Mouse (Mus musculus): ENCODE results near the gene Wif1.

The Wif1 gene

DNA sequence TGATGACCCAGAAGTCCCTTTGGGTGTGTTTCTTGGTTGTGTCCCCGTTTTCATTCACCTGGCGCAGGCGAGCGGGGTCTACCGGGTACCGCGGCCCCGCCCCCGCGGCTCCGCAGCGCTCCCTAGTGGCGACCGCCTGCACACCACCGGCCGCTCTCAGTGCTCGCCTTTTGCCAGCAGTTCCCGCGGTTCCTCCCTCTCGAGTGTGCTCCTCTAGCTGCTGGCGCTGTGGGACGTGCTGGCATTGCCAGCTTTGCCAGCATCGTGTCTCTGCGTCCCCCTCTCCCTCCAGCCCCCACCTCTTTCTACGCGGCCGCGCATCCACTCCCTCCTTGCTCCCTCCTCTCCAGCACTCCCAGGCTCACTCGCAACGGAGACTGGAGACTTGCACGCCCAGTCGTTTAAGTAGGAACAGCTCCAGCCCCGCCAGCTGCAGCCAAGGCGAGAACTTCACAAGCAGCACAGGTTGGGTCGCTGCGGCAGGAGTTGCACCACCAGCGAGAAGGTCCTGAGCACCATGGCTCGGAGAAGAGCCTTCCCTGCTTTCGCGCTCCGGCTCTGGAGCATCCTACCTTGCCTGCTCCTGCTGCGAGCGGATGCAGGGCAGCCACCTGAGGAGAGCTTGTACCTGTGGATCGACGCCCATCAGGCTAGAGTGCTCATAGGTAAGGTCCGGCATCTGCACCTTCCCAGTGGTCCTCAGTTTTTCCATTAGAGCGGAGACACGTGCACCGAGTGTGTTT, at the start of gene Wif1:
Wif1 (plus strand) TSS at position 135 of the 743 bp plus-strand sequence.
- ATAC-seq (ENCODE audit: low TSS enrichment): peak; percentile 95

DNA sequence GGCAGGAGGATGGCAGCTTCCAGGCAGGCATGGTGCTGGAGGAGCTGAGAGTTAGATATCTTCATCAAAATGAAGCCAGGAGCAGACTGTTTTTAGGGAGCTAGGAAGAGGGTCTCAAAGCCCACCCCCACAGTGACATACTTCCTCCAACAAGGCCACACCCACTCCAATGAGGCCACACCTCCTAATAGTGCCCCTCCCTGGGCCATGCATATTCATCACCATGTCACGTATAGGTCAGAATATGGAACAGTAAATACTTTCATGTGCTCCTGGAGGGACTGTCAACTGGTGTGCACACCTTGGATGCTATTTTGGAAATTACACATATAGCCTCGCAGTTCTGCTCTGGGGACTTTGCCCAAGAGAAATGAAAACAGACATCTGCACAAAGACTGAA, 31.6 kb upstream of the Wif1 start:
- ATAC-seq (ENCODE audit: low TSS enrichment): no peak

GRCm38 (mm10) chr10:121011496-121011895, 22.3 kb upstream of the Wif1 start:
- ATAC-seq (ENCODE audit: low TSS enrichment): no peak

GRCm38 (mm10) chr10:121016291-121016690, 17.5 kb upstream of the Wif1 start:
- no peak for ATAC-seq (ENCODE audit: low TSS enrichment)

DNA sequence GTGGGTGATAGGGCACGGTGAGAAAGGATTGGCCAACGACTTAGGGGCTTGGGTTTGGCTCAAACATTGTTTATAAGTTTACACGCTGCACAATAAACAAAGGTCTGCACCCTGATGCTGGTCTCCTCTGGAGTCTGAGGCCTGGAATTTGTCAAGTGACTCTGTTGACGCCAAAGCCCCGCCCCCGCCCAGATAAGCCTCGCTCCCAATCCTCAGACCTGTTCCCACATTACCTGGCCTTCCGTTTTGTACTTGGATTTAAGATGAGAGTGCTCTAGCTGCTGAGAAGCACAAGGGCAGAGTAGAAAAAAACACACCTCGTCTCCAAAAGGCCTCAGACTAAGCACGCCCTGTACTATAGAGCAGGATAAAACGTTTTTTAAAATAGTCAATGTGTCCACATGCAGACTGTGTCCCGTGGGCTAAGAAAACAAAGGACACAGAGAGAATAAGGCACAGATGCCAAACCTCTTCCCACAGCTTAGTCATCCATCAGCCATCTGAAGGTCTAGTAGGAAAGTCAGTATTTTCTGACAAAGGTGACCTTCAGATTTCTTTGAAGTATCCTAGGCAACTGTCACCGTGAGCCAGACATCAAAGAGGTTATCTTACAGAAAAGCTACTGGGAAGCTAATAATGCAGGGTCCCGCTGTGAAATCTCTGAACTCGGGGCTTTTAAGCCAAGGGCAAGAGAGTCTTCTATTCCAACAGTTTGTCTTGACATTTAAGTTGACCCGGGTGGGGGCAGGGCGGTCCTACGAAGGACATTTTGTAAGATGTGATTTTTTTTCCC, 16.9 kb upstream of the Wif1 start:
- no peak for ATAC-seq (ENCODE audit: low TSS enrichment)

GRCm38 (mm10) chr10:121022951-121023350, 10.8 kb upstream of the Wif1 start:
- no peak for ATAC-seq (ENCODE audit: low TSS enrichment)

DNA sequence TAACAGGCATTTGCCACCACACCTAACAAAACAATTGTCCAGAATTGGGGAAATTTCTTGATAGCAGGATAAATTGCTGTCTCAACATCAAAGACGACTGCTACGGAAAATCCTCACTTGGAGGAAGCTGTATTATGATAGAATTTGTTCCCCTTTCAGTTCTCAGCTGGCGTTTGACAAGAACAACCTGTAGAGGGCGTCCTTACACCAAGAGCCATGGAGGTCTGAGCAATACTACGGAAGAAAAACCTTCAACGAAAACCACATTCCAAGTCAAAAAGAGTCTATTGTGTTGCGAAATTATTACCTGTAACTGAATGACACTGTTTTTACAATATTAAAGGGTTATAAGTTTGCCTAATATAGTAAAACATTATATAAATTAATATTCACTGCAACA, 2.0 kb upstream of the Wif1 start:
- ATAC-seq (ENCODE audit: low TSS enrichment): 0 out of 2 replicates have a peak, but pooled peaks have one; percentile 31

DNA sequence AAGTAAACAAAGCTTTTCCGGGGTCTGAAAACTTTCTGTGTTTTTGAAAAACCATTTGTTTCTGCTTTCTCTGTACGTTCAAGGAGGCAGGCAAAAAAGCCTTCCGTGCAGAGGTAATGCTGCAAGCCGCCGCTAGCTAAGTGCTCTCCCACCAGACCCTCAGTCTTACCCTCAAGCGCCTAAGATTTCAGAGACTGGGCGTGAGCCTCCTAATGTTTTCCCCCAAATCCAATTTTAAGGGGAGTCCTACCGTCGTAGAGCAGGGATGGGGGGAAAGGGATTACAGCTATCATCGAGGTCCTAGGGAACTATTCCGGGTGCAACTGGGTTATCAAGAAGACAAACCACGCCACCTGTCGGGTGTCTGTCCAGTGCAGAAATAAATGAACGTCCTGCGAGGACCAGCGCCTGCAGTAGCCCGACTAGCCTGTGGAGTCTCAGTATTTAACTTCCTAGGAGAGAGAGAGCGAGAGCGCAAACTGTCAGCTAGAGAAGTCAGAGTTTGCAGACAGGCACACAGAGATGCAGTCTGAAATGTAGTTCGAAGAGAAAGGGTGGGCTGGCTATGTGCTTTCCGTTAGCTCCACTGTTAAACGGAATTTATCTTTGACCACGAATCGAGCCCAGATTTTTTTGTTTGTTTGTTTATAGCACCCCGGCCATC, 500 bp upstream of the Wif1 start:
- peak; percentile 82 for ATAC-seq (ENCODE audit: low TSS enrichment)

GRCm38 (mm10) chr10:121034569-121034947, 798 bp downstream of the Wif1 start:
- no peak for ATAC-seq (ENCODE audit: low TSS enrichment)

GRCm38 (mm10) chr10:121038556-121039284, 5.0 kb downstream of the Wif1 start:
- no peak for ATAC-seq (ENCODE audit: low TSS enrichment)

DNA sequence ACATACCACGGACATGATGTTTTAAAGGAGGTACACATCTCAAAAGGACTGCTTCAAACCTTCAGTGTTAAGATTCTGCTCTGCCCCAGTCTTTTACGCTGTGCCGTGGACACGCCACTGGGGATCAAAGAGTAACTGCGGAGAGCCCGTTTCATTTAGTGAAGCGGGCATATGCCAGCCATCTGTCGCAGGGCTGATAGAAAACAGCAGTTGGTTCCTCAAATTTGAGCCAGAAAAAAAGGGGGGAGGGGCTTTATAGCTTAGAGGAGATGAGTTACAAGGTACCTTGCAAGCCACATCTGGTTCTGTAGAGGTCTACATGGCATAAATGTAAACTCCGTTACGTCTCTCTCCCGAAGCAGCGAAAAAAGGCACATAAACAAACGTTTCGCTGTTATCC, 7.2 kb downstream of the Wif1 start:
- no peak for ATAC-seq (ENCODE audit: low TSS enrichment)

DNA sequence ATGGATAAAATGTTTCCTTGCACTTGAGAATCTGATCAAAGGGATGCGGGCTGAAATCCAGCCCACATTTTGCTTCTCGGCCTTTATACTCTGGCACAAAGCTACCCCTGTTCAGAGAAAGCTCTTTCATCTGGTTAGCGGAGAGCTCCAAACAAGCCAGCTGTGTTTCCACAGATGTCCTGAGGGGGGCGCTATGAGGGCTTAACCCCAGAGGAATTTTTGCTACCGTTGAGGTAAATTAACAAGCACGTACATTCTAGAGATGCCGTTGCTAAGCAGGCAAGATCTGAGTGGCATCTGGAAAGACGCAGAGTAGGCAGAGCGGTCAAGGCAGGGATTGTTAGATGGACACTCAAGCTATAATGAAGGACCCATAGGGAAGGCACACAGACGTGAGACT, 13.7 kb downstream of the Wif1 start:
- ATAC-seq (ENCODE audit: low TSS enrichment): no peak

- ATAC-seq (ENCODE audit: low TSS enrichment): no peak
Observed at GRCm38 (mm10) chr10:121052076-121052475, 18.3 kb downstream of the Wif1 start.

- ATAC-seq (ENCODE audit: low TSS enrichment): no peak
Observed at GRCm38 (mm10) chr10:121055452-121056188, 21.9 kb downstream of the Wif1 start.

GRCm38 (mm10) chr10:121056823-121057222, 23.1 kb downstream of the Wif1 start:
- ATAC-seq (ENCODE audit: low TSS enrichment): no peak

GRCm38 (mm10) chr10:121059043-121060003, 25.6 kb downstream of the Wif1 start:
- no peak for ATAC-seq (ENCODE audit: low TSS enrichment)

DNA sequence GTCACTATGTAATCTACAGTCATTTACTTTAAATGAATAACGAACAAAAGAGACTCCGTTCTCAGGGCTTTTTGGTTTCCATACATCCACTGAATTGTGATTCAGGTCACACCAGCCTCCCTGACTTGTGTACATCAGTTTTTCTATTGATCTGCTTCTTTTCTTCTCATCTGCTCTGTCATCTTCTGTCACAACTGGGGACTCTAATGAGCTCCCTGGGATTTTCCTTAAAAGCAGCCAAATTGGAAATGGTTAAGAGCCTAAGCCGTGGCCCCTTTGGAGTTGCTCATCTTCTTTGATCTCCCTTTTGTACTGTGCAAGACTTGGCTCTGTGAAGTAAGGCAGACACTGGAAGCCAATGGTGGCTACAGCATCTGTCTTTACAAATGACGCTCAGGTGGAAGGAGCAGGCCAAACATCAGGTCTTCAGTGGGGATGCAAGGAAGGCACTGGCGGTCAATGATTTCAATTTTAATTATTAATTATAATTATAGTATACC, 27.6 kb downstream of the Wif1 start:
- ATAC-seq (ENCODE audit: low TSS enrichment): no peak

DNA sequence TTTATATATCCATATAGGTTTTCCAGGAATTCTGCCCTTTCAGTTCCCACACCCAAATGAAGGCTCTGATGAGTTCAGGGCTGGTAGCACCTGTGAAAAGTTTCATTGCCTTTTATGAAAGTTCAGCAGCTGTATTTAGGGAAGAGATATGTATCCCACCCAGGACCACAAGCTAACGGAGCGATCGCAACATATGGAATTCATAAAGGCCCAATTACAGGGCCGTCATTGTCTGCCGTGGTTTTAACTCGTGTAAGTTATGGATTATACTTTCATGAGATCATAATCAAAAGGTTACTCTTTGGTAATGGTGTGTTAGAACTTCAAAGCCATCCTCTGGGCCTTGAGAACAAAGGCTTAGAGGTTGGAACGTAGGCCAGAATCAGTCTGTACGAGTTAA, 28.9 kb downstream of the Wif1 start:
- no peak for ATAC-seq (ENCODE audit: low TSS enrichment)

DNA sequence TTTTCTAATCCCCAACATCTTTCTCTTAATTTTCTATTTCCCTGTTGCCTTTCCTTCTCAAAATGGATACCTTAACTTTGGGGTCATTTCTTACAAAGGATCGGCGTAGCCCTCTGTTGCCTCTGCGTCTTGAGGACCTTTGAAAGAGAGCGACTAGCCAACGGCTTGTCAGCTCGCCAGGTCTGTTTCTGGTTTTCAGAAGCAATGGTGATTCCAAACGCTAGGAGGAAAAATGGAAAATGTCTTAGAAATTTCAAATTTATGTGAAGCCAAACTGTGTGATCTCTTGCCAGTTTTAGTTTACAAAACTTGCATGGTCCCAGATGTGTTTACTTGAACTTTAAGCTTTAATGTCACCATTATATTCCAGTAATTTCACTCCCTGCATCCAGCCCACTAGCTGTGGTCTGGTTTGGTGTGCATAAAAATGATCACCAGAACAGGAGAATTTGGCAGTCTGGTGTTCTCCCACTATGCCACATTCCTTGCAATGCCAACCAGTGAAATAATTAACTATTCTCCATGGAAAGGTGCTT, 33.7 kb downstream of the Wif1 start:
- no peak for ATAC-seq (ENCODE audit: low TSS enrichment)

- no peak for ATAC-seq (ENCODE audit: low TSS enrichment)
Observed at GRCm38 (mm10) chr10:121068003-121068402, 34.2 kb downstream of the Wif1 start.

All from frontal cortex, adult (tissue).